Mouse (Mus musculus): Measurements from ENCODE around the gene Zdhhc1.
A peak's percentile ranks its signal among the peaks of the same experiment; 100 is the strongest.

GRCm38 (mm10) chr8:105531774-105532173 lies 35.1 kb upstream of the Zdhhc1 start:
- no peak for TF ChIP-seq SIN3A (IDR thresholded peaks at IDR 0.05; ENCODE audit: low read length)
- peak; percentile 48 to 80 (median 70) for TF ChIP-seq CTCF (IDR thresholded peaks at IDR 0.05 in 2 of 3, conservative IDR thresholded peaks at IDR 0.05 in 1 of 3; ENCODE audit: control insufficient read depth in 1 of 3, insufficient read depth in 1 of 3, low read depth in 2 of 3, low read length in 3 of 3, poor library complexity in 1 of 3, severe bottlenecking in 1 of 3)
- TF ChIP-seq ZC3H11A (IDR thresholded peaks at IDR 0.05; ENCODE audit: low read depth, low read length), result no peak
- TF ChIP-seq GABPA (IDR thresholded peaks at IDR 0.05; ENCODE audit: low read depth, low read length), result no peak
- TF ChIP-seq NELFE (IDR thresholded peaks at IDR 0.05; ENCODE audit: low read depth, low read length), result no peak
- TF ChIP-seq ZKSCAN1 (IDR thresholded peaks at IDR 0.05; ENCODE audit: low read depth, low read length), result no peak

Data from MEL (cell line).